Mouse (Mus musculus) brain, embryonic 14.5 days (tissue): ENCODE measurements at regions not wholly inside any gene's neighbourhood (a gene's known extent, or its start where the extent isn't known, plus 50 kb on each side); places are given as distances from the start of the nearest gene placed in this dataset.

ENCODE experiments used
- CTCF ChIP-seq: fragments of 200-500 bp; IDR thresholded peaks from 2 replicates; pipeline ENCODE4 v1.5.1; 2012; ENCODE audit warnings: inconsistent platforms, mild to moderate bottlenecking, moderate library complexity, borderline replicate concordance; ENCODE audit not compliant: insufficient read depth, insufficient read length; ENCODE audit errors: extremely low read depth
- POLR2A ChIP-seq: fragments of 200-500 bp; IDR thresholded peaks from 2 replicates; pipeline ENCODE4 v1.6.1; 2012; ENCODE audit warnings: mild to moderate bottlenecking, inconsistent platforms, borderline replicate concordance; ENCODE audit not compliant: poor library complexity, insufficient read depth, insufficient read length, severe bottlenecking; ENCODE audit errors: extremely low read depth

- no peak for TF ChIP-seq POLR2A
- TF ChIP-seq CTCF: no peak
Observed at GRCm38 (mm10) chr7:95766356-95767150, 404.5 kb upstream of the Tenm4 start.
